Mouse (Mus musculus): ENCODE measurements around the gene Tlr7.
"Not testable (repeated sequence)": the region's sequence is repeated elsewhere in the genome, so short reads cannot be mapped to it uniquely, and the experiment has no call there.

The Tlr7 gene

DNA sequence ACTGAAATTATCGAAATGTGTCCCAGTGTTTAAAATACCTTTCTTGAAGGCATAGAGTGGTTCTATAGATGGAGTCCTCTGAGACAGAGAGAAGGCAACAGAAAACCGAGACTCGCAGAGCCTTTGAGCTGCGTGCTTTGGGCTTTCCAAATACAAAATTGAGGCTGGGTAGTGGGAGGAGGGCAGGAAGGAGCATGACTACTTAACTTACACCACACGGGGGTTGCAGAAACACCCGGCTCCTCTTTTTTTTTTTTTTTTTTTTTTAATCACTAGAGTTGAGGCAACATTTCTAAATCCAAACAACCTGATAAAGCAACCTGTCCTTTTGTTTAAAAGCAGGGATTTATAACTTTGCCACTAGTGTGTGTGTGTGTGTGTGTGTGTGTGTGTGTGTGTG is at the start of gene Tlr7:
Gene Tlr7 (minus strand): TSS at position 160 of the 400 bp plus-strand sequence.
- DNase-seq (ENCODE audit: low read depth) = no peak

DNA sequence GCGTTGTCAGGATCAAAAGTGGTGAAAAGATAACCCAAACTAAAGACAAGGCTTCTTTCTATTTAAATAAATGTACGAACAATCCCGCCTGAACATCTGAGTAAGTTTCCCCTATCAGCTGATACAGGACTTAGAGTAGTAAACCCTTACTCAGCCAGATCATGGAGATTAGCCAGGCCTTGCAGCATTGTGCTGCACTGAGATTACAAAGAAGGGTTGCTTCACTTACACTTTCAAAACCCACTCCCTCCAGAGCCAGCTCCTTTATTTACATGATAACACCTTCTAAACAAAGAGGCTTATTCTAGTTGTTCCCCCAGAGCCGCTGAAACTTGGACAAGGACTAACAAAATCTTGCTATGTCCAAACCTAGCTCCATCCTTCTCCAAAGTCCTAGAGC is 49.7 kb upstream of the Tlr7 start:
- peak; percentile 7 for DNase-seq (ENCODE audit: low read depth)

DNA sequence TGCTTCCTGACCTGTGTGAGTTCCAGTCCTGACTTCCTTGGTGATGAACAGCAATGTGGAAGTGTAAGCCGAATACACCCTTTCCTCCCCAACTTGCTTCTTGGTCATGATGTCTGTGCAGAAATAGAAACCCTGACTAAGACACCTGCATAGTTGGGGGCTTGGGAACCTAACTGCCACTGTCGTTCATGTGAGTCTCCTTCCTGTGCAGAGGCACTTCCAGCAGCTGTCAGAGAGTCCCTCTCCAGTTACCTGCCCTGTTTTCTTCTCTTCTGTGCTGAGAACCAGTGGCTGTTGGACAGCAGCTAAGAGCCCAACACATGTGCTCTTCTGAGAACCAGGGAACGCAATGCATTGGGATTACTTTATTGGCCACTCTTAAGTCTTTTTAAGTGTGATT is 30.9 kb upstream of the Tlr7 start:
- DNase-seq (ENCODE audit: low read depth) = not testable (repeated sequence)

DNA sequence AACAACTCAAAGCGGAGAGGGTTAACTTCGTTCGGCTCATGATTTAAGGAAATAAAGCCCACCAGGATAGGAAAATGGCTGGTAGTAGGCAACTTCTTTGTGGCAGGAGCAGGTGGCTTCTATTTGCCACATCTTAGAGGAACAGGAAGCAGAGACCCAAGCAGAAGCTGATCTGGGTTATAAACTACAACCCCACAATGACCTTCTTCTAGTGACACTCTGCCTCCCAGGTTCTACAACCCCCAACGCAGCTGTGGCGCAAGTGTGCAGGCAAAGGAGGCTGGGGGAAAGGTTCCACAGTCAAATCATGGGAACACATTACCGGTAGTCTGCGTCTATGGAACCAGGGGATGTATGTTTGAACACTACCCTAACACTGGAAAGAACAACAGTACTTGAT is 29.3 kb upstream of the Tlr7 start:
- DNase-seq (ENCODE audit: low read depth) = no peak

DNA sequence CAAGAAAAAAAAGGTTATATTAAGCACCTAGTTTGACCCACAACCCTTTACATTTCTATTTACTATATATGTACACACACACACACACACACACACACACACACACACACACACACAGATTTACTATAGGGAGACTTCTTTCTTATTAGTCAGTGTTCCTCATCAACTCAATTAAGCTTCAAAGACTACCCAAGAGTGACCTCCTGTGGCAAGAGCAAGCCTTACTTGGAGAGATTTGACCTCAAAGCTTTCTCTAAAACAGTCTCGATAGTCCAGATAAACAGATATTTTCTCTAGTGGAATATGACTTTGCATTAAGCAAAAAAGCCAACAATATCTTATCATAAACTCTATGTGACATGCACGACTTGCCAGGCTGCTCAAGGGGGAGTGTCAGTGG is 27.1 kb upstream of the Tlr7 start:
- peak; percentile 58 for DNase-seq (ENCODE audit: low read depth)

DNA sequence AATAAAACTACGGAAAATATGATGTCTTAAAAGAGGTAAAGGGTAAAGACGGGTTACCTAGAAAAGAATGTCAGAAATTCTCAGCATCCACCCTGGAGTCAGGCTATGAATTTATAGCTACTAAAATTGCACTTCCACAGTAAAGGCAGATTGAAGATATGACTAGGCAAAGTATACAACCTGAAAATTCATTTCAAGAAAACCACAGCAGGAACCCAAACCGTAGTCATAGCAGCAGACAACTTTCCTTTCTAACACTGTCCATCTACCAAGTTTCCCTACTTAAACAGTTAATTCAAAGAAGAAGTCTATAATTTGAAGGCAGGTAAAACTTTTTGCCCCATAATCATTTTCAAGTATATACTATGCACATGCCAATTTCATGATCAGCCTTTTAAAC is 25.6 kb upstream of the Tlr7 start:
- DNase-seq (ENCODE audit: low read depth) = no peak

DNA sequence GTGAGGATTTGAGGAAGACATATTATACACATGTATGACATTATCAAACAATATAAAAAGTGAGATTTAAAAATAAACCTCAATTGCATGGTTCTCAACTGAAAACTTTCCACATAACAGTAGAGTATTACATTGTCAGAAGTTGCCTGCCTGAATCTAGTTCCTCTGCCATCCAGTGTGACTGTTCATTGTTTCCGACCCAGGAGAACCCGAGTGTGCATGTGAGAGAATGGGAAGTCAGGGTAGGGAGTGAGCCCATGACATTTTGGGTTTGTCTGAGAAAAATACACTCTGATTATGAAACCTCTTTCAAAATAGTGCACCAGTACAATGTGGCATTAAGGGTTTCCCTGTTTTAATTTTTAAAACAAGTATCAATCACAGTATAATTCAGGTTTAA is 23.3 kb upstream of the Tlr7 start:
- DNase-seq (ENCODE audit: low read depth) = no peak

DNA sequence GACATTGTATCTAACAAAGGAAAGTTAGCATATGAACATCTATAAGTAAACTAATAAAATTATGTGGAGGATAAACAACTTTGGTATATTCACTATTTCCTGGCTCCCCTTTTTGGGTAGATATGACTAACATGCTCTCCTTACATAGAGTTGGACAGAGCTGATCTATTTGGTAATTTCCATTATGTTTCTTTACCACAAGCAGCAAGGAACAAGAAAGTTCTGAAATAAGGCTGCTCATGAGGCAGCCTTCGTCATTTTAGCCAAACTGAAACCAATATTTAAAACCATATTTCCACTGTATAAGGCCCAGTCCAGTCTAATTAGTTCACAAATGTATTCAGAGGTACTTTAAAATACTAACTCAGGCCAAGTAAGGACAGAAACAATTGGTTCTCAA is 16.1 kb upstream of the Tlr7 start:
- DNase-seq (ENCODE audit: low read depth) = no peak

DNA sequence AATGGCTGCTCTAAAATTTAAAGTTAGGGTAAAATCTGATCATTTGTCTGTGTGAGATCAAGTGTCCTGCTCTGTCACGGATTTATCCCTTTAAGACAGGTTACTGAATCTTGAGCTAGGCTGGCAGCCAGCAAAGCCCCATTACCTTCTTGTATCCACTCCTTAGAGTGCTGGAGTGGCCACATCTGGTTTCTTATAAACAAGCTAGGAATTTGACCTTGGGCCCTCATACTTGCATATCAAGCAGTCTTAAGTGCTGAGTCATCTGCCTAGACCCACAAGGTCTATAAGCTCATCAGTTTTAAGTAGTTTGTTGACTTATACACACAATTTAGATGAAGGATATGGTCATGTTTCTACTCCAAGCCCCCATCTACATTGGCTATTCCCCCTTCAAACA is 14.0 kb upstream of the Tlr7 start:
- DNase-seq (ENCODE audit: low read depth) = peak; percentile 73

DNA sequence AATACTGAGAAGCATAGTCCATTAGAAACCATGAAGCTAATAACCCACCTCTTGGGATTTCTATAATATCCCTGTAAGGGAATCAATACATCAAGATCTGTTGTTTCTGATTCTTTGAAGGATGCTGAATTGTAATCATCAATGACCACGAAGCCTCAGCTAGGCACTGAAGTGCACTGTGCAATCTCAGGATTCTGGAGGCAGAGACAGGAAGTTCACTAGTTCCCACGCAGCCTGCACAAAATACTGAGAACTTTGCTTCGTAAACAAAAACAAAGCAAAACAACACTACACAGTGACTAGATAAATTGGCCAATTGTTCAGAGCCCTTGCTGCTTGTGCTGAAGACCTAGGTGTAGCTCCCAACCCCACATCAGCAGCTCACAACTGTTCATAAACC is 11.5 kb upstream of the Tlr7 start:
- DNase-seq (ENCODE audit: low read depth) = no peak

DNA sequence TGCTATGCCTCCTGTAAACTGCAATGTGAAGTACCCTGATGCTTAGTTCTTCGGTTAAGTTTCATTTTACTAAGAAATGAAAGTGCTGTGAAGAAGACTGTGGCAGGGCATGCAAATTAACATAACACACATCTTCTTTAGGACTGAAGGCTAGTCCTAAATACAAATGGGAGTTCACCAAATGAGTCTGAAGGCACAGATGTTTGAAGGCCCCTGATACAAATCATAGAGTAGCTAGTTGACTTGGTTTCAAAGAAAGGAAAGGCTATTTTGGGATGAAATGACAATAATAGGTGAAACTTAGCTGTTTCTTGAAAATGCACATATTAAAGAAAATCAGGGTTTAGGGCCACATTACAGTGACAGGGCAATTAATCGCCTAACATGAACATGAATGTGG is 9.8 kb upstream of the Tlr7 start:
- DNase-seq (ENCODE audit: low read depth) = no peak

DNA sequence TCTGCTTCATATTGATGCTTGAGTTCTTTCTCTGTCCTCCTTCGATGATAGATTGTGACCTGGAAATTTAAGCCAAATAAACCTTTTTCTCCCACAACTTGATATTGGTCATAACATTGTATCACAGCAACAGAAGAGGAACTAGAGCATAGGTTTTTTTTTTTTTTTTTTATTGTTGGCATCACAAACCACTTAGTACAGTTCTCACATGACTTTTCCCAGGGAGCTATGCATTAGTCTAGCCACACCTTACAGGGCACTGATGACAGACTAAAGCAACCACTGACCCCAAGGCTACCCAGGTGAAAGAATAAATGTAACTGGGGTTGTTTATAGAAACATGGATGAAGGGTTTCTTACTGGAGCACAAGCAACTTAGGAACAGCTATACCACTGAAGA is 7.6 kb upstream of the Tlr7 start:
- no peak for DNase-seq (ENCODE audit: low read depth)

DNA sequence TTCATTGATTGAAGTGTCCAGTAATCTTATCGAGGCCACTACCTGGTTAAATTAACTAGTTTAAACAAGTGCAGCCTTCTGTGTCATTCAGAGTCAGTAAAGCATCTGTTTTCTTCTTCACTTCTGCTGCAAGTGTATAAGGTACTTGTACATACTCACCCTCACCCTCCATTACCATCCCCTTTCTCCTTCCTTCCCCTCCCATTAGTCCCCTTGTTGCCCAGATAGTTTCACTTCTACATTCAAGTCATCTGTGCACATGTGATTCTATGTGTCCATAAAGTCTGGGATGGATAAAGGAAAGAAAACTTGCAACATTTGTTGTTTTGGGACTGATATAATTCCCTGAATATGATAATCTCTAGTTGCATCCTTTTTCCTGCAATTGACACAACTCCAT is 4.2 kb upstream of the Tlr7 start:
- DNase-seq (ENCODE audit: low read depth) = no peak

DNA sequence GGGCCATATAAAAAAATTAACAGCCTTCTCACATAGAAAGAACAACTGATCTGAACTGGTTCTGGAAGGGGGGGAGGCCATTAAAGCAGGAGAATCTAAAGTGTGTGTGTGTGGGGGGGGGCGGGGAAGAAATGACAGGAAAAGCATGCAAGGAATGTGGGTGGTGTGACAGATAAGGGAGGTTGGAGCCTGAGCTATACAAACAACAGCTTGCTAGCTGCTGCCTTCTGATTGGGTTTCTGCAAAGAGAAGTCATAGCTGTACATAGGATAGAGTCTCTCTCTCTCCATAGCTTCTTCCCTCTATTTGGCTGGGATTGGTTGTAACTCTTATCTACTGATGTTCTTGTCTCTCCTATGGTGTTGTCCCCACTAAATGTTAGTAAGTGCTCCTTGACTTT is 2.2 kb upstream of the Tlr7 start:
- no peak for DNase-seq (ENCODE audit: low read depth)

DNA sequence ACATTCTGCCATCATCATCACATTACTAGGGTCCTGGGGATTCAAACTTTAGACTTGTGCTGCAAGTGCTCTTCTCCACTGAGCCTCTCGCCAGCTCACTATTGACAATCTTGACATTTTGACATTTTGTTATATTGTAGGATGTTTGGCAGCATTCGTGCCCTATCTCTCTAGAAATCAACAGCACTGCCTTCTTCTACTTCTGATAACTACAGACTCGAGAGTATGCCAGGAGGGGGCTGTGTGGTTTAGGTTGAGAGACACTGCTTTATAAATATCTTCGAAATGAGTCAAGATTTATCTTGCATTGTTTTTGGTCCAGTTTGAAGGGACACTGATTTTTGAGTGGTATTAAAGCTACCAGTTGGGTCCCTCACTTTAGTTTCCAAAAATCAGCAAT is 635 bp upstream of the Tlr7 start:
- DNase-seq (ENCODE audit: low read depth) = no peak

DNA sequence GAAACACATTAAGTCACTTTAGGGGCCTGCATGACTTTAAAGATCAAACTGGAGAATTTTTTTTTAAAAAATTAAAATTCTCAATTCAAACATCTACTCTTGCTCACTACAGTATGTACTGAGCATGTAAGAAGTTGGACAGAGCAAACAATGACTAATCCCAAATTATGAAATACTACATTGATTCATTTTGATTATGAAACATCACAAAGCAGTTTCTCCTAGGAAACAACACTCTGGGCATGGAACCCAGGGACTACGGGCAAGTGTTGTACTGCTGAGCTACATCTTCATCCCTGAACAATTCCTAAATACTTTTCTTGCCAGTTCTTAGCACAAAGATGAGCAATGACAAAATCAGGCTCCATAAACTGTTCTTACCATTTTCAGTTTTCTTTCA is 738 bp downstream of the Tlr7 start:
- DNase-seq (ENCODE audit: low read depth) = peak; percentile 72

DNA sequence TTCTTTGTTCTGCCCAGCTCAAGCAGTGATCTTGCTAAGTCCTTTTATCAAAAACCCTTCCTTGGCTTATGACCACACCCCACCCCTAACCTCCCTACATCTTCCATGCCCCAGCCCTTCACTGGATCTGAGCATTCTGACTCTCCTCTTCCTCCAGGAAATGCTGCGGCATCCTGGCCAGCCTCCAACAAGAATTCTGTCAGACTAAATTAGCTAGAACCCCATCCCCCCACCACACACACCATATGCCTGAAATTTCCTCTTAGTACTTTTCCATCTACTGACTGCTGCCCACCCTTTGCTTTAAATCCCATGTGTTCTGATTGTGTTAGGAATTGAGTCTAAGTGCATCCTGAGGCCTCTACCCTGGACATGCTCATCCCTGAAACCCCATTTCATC is 1.3 kb downstream of the Tlr7 start:
- DNase-seq (ENCODE audit: low read depth) = peak; percentile 21

DNA sequence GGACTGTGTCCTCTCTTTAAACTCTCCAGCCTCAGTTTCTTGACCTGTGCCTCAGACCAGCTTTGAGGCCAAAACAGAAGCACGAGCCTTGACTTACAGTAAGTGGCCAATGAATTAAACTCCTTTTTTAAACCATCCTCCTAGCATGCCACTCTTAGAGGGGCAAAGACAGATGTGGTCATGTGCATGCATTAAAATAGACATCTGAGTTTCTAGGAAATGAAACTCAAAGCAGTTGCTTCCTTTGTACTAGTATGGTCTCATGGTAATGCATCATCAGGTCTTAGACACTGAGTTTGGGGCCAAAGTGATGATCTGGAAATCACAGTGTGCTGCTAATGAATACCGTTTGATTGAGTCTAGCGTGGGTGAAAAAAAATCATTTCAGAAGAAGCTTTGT is 1.8 kb downstream of the Tlr7 start:
- DNase-seq (ENCODE audit: low read depth) = no peak

DNA sequence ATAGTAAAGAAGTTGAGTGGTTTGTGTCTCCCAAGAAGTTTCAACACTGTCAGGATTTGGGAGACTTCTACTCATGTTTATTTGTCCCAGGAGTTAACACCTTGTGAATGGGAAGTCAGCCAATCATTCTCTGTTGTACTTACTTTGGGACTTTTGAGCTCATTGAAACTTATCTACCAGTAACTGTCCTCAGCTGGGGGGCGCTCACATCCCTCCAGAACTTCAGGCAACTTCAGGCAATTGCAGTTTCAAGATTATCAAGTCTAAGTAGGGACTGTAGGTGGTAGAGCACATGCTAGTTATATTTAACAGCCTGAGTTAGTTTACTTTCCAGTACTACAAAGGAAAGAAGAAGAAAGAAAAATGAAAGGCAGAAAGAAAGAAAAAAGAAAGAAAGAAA is 6.6 kb downstream of the Tlr7 start:
- peak; percentile 7 for DNase-seq (ENCODE audit: low read depth)

DNA sequence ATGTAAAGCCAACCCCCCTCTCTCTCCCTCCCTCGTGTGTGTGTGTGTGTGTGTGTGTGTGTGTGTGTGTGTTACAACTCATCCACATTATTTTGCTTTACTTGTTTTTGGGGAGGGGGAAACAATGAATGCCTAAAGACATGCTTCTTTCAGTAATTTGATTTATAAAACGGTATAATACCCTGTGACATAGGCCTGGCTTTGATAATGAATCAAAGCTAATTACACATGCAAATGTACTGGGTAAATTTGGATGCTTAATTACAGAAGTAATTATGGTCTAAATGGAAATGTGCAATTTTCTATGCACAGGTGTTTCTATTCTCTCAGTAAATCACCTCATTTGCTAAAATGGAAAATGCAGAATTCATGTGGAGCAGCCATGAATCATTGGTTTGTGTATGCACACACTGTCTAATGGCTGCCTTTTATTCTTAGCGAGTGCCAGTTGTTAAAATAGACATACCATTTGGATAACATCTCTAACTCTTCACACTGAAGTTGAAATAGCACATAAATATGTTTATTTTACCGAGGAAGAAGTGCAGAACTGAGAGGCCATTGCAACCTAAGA is 9.0 kb downstream of the Tlr7 start:
- DNase-seq (ENCODE audit: low read depth) = no peak

DNA sequence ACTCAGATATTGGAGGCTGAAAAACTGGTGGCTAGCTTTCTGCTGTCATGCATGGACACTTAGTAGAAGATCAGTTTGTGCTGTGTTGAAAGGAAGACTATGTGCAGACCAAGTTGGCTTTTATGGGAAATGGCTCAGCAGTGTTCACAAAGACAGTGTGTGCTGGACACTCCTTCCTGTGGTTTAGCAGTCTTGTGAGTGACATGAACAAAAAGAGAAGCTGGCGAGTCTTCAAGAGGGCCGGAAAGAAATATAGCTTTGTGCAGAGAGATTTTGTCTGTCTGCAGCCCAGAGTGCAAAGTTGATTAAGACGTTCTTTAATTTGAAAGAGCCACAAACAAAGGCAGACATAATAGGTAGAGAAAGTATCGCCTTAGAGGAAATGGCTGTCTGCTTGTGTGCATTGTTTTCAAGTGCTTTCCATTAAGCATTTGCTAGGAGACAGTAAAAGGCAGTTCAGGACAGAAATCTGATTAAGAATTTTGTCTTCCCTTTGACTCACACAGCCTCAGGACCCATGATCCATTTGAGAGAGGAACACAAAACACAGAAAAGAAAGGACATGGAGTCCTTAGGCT is 11.4 kb downstream of the Tlr7 start:
- peak; percentile 11 for DNase-seq (ENCODE audit: low read depth)

DNA sequence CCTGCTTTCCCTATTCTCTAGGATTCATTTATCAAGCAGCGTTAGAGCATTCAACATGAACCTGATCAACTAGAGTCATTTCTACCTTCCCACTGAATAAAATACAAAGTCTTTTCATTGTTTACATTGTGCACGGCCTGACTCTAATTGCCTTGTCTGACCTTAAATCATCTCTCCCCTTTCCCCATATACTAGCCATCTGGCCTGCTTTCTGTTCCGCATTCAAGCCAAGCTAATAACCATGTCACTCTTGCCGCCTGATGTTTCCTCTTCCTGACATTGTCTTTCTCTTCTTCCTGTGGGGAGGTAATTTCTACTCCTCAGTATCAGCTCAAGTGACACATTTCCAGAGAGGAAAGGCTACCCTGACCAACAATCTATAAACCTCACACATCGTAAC is 14.6 kb downstream of the Tlr7 start:
- DNase-seq (ENCODE audit: low read depth) = no peak

DNA sequence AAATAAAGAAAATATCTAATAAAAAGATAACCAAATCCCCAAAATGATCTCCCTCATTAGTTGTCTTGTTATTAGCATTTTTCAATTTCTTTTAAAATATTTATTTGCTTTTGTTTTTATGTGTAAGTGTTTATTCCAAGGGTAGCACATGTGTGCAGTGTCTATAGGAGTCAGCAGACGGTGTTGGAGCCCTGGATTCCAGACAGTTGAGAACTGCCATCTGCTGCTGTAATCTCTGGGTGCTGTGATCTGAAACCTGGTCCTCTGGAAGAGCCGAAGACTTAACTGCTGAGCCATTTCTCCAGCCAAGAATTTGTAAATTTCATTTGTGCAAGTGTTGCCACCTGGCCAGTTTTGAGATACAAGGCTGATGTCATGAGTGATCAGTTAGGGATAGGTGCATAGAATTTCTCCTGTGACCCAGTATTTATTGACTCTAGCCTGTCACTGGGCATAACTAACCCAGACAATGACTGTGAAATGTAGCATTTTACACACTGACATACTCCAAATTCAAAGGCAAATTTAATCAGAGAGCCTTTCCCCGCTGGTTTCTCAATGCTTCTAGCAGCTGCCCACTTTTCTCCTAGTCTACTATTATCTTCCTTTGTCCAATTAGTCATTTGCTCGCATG is 15.1 kb downstream of the Tlr7 start:
- no peak for DNase-seq (ENCODE audit: low read depth)

DNA sequence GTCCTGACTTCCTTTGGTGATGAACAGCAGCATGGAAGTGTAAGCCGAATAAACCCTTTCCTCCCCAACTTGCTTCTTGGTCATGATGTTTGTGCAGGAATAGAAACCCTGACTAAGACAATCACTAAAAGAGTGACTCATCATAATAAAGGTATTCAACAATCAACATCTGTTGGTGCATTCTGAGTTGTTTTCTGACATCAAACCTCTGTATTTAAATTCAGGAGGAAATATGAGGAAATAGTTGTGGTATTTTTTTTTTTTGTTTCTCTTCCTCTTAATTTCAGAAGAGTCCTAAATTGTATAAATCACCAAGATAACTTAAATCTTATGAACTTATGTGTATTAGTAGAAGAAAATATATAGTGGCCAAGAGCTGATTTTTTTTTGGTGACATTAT is 28.3 kb downstream of the Tlr7 start:
- DNase-seq (ENCODE audit: low read depth) = not testable (repeated sequence)
